Mouse (Mus musculus) lung, adult 2 months (tissue): ENCODE measurements around the gene D16Ertd472e. TPM values are rescaled to one million over a fixed set of nuclear protein-coding genes. Genes with fewer than 3 reads are reported as not detected.
"Not testable (repeated sequence)": the region's sequence is repeated elsewhere in the genome, so short reads cannot be mapped to it uniquely, and the experiment has no call there.

Experiments
- DNase-seq: peaks from one replicate; pipeline ENCODE4 v3.0.0; 2022
- H3K4me1 ChIP-seq: fragments of 200-500 bp; 2 replicates; pipeline ENCODE4 v1.6.1; 2011; ENCODE audit warnings: low read length; ENCODE audit not compliant: control insufficient read depth, insufficient read depth
- H3K4me3 ChIP-seq: fragments of 200-500 bp; replicated peaks from 2 replicates; pipeline ENCODE3; 2011; ENCODE audit warnings: low read depth, mild to moderate bottlenecking, control low read depth, low read length; ENCODE audit errors: extremely low read depth
- CTCF ChIP-seq: fragments of 200-500 bp; IDR thresholded peaks from 2 replicates; pipeline ENCODE4 v1.5.1; 2011; ENCODE audit warnings: mild to moderate bottlenecking, low read length, control low read depth; ENCODE audit not compliant: insufficient read depth
- POLR2A ChIP-seq: fragments of 200-500 bp; IDR thresholded peaks from 2 replicates; pipeline ENCODE4 v1.6.1; 2011; ENCODE audit warnings: low read depth, mild to moderate bottlenecking, control low read depth, low read length, borderline replicate concordance; ENCODE audit errors: extremely low read depth
- WGBS: fragments of 180-500 bp; shearing (Covaris S2); methylation state at CpG from one replicate; pipeline ENCODE4 v1.1.7; 2018; 5-methylcytosine and 5-hydroxymethylcytosine counted together
- polyA plus RNA-seq: library from polyadenylated mRNA; depleted of rRNA; stranded (reverse); fragments of >200 nt; gene quantifications from 2 replicates; pipeline ENCODE4 v1.2.3, GENCODE M21; 2012; rRNA removed

Gene D16Ertd472e
- polyA plus RNA-seq, 1 experiment: 9.8 TPM

GRCm38 (mm10) chr16:78502492-78502891 lies 74.0 kb downstream of the D16Ertd472e start:
- H3K4me3 ChIP-seq: no peak overlapping the region
- 82% methylated on average over 9 of the region's 9 CpGs for WGBS
- no peak for TF ChIP-seq CTCF
- TF ChIP-seq POLR2A: no peak

DNA sequence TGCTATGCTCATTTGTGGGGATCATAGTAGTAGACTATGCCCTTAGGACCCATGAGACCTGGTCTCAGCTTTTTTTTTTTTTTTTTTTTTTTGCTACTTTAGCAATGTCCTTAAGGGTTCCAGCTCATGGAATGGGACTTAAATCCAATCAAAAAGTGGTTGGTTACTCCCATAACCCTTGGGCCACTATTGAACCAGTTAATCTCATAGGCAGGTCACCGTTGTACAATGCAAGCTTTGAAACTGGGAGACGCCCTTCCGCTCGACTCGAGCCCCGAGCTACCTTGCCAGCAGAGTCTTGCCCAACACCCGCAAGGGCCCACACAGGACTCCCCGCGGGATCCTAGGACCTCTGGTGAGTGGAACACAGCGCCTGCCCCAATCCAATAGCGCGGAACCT lies 83.8 kb downstream of the D16Ertd472e start:
- H3K4me3 ChIP-seq, DNase-seq, H3K4me1 ChIP-seq: not testable (repeated sequence)
- 98% methylated on average over 12 of the region's 12 CpGs for WGBS

More at GRCm38 (mm10) chr16:78502492-78502891, 74.0 kb downstream of the D16Ertd472e start:
- no peak for DNase-seq
- no peaks in the 10 kb centered on the region for H3K4me1 ChIP-seq

DNA sequence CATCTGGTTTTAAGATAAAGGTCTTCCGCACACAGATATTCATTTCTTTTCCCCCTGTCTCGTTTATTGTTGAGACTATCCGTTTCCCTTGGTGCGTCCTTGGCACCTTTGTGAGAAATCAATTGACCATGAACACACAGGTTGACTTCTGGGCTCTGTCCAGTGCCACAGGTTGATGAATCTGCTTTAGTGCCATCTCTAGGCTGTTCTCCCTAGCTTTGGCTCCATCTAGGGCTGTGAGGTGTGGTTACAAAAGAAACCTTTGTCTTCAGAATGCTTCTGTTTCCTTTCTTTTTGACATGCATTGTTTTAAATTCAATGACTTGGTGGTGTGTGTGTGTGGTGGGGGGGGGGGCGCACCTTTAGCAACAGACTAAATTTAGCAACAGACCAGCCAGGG lies 85.7 kb downstream of the D16Ertd472e start:
- WGBS: 40% methylated on average over 5 of the region's 5 CpGs

More for the DNA sequence above, 85.7 kb downstream of the D16Ertd472e start:
- DNase-seq: no peak
- Histone ChIP-seq H3K4me1 (peaks cover 7% of the 10 kb centered on the region), H3K4me3 (no peak overlapping the region)
- TF ChIP-seq CTCF (no peak), POLR2A (no peak)

Other genes starting within 250 kb of the D16Ertd472e start
- gene Btg3, start 199.5 kb downstream of the D16Ertd472e start, polyA plus RNA-seq: 8.5 and 10.3 TPM in 2 replicates